Mouse (Mus musculus): ENCODE measurements around the gene Tktl1. TPM values are rescaled to one million over a fixed set of nuclear protein-coding genes. Genes with fewer than 3 reads are reported as not detected.
"Not testable (repeated sequence)": the region's sequence is repeated elsewhere in the genome, so short reads cannot be mapped to it uniquely, and the experiment has no call there.

Tktl1 gene
- total RNA-seq (2021), result not detected

GRCm38 (mm10) chrX:74176959-74177358 is at the start of gene Tktl1:
TSS of gene Tktl1 (plus strand) at chrX:74177259.
- intact Hi-C loops (cut with DNase I), result no loop called here
- DNase-seq (ENCODE audit: low spot score in 2 of 2), result no peak

- intact Hi-C loops (cut with DNase I); DNase-seq (ENCODE audit: low spot score in 2 of 2): not testable (repeated sequence)
Observed at GRCm38 (mm10) chrX:74135263-74135662, 41.8 kb upstream of the Tktl1 start, which contains the start of gene Mecp2. TSS of gene Mecp2 (minus strand) at chrX:74135363.

- DNase-seq (ENCODE audit: low spot score in 2 of 2), result no peak
- intact Hi-C loops (cut with DNase I), result no loop called here
Observed at GRCm38 (mm10) chrX:74167738-74168137, 9.3 kb upstream of the Tktl1 start, which contains the start of gene Tex28. TSS of gene Tex28 (minus strand) at chrX:74167838.

- intact Hi-C loops (cut with DNase I), result no loop called here
- DNase-seq (ENCODE audit: low spot score in 2 of 2), result no peak
Observed at GRCm38 (mm10) chrX:74203556-74203955, 26.5 kb downstream of the Tktl1 start.

- intact Hi-C loops (cut with DNase I), result no loop called here
- no peak for DNase-seq (ENCODE audit: low spot score in 2 of 2)
Observed at GRCm38 (mm10) chrX:74218496-74218895, 41.4 kb downstream of the Tktl1 start.

- intact Hi-C loops (cut with DNase I), result no loop called here
- no peak for DNase-seq (ENCODE audit: low spot score in 2 of 2)
Observed at GRCm38 (mm10) chrX:74219449-74219848, 42.4 kb downstream of the Tktl1 start.

GRCm38 (mm10) chrX:74220099-74220498 is 43.0 kb downstream of the Tktl1 start:
- DNase-seq (ENCODE audit: low spot score in 2 of 2); intact Hi-C loops (cut with DNase I): not testable (repeated sequence)

GRCm38 (mm10) chrX:74230038-74230437 is 53.0 kb downstream of the Tktl1 start:
- no peak for DNase-seq (ENCODE audit: low spot score in 2 of 2)
- intact Hi-C loops (cut with DNase I), result no loop called here

GRCm38 (mm10) chrX:74233196-74233595 is 56.1 kb downstream of the Tktl1 start:
- intact Hi-C loops (cut with DNase I), result no loop called here
- DNase-seq (ENCODE audit: low spot score in 2 of 2), result no peak

GRCm38 (mm10) chrX:74240332-74240731 is 63.3 kb downstream of the Tktl1 start:
- intact Hi-C loops (cut with DNase I), result loop anchor here (10.0 kb wide), 1 partner anchor 156 kb away; no protein-coding TSS in a partner anchor
- no peak for DNase-seq (ENCODE audit: low spot score in 2 of 2)

- intact Hi-C loops (cut with DNase I), result loop anchor here (10.0 kb wide), 1 partner anchor 159 kb away; no protein-coding TSS in a partner anchor
- peak in 1 of 2 experiments; percentile 2 for DNase-seq (ENCODE audit: low spot score in 2 of 2)
Observed at GRCm38 (mm10) chrX:74243396-74243795, 66.3 kb downstream of the Tktl1 start.

GRCm38 (mm10) chrX:74243807-74244206 is 66.7 kb downstream of the Tktl1 start:
- DNase-seq (ENCODE audit: low spot score in 2 of 2), result no peak
- intact Hi-C loops (cut with DNase I), result loop anchor here (10.0 kb wide), 1 partner anchor 159 kb away; no protein-coding TSS in a partner anchor

- DNase-seq (ENCODE audit: low spot score in 2 of 2), result peak in 1 of 2 experiments; percentile 22
- intact Hi-C loops (cut with DNase I), result loop anchor here (5.0 to 10.0 kb wide), 4 partner anchors 127 to 277 kb away; partner anchors contain the start of genes Fam3a, Hcfc1 and Ikbkg
Observed at GRCm38 (mm10) chrX:74244614-74245083, 67.6 kb downstream of the Tktl1 start.

GRCm38 (mm10) chrX:74245107-74245506 is 68.0 kb downstream of the Tktl1 start:
- intact Hi-C loops (cut with DNase I), result loop anchor here (5.0 to 10.0 kb wide), 4 partner anchors 128 to 278 kb away; partner anchors contain the start of genes Fam3a, Hcfc1 and Ikbkg
- DNase-seq (ENCODE audit: low spot score in 2 of 2), result no peak

- intact Hi-C loops (cut with DNase I), result loop anchor here (5.0 to 10.0 kb wide), 4 partner anchors 128 to 278 kb away; partner anchors contain the start of genes Fam3a, Hcfc1 and Ikbkg
- DNase-seq (ENCODE audit: low spot score in 2 of 2), result peak; percentile 42 to 57
Observed at GRCm38 (mm10) chrX:74245687-74246086, 68.6 kb downstream of the Tktl1 start.

- intact Hi-C loops (cut with DNase I), result loop anchor here (5.0 to 10.0 kb wide), 4 partner anchors 129 to 279 kb away; partner anchors contain the start of genes Fam3a, Hcfc1 and Ikbkg
Observed at GRCm38 (mm10) chrX:74246213-74246681, 69.2 kb downstream of the Tktl1 start.

GRCm38 (mm10) chrX:74246693-74247092 is 69.6 kb downstream of the Tktl1 start:
- intact Hi-C loops (cut with DNase I), result loop anchor here (5.0 to 10.0 kb wide), 4 partner anchors 129 to 279 kb away; partner anchors contain the start of genes Fam3a, Hcfc1 and Ikbkg
- no peak for DNase-seq (ENCODE audit: low spot score in 2 of 2)

More at GRCm38 (mm10) chrX:74246213-74246681, 69.2 kb downstream of the Tktl1 start:
- peak; percentile 82 to 94 for DNase-seq (ENCODE audit: low spot score in 2 of 2)

GRCm38 (mm10) chrX:74248651-74249050 is 71.6 kb downstream of the Tktl1 start:
- DNase-seq (ENCODE audit: low spot score in 2 of 2), result peak; percentile 25 to 42
- intact Hi-C loops (cut with DNase I), result loop anchor here (1.0 to 10.0 kb wide), 5 partner anchors 131 to 281 kb away; partner anchors contain the start of genes Fam3a, Hcfc1 and Ikbkg

GRCm38 (mm10) chrX:74249615-74250014 is 72.6 kb downstream of the Tktl1 start, which contains the start of gene Flna:
TSS of gene Flna (minus strand) at chrX:74249820.
- DNase-seq (ENCODE audit: low spot score in 2 of 2), result peak; percentile 58 to 64
- intact Hi-C loops (cut with DNase I), result loop anchor here (5.0 to 10.0 kb wide), 4 partner anchors 132 to 282 kb away; partner anchors contain the start of genes Fam3a, Hcfc1 and Ikbkg

GRCm38 (mm10) chrX:74254153-74254887 is 77.3 kb downstream of the Tktl1 start, which contains the start of gene Emd:
TSS of gene Emd (plus strand) at chrX:74254687.
- DNase-seq (ENCODE audit: low spot score in 2 of 2), result peak; percentile 86 to 95
- intact Hi-C loops (cut with DNase I), result loop anchor here (2.0 kb wide), 1 partner anchor 16 kb away; the partner anchor contains the start of gene Rpl10

All from left cerebral cortex, postnatal 25 days (tissue).